Mouse (Mus musculus) hindbrain, postnatal 0 days (tissue): ENCODE data around the gene Gm20865. TPM values are rescaled to one million over a fixed set of nuclear protein-coding genes. Genes with fewer than 3 reads are reported as not detected.
"Not testable (repeated sequence)": the region's sequence is repeated elsewhere in the genome, so short reads cannot be mapped to it uniquely, and the experiment has no call there.

Source experiments
- ATAC-seq: fragments of 200-750 bp; cut with Nextera tagmentation; 2 replicates; pipeline ENCODE4 v1.8.0; 2017; ENCODE audit warnings: mild to moderate bottlenecking, moderate TSS enrichment, moderate library complexity
- DNase-seq: peaks from one replicate; pipeline ENCODE4 v3.0.0-alpha.2; 2015; ENCODE audit warnings: low spot score
- H3K27ac ChIP-seq: fragments of 300-500 bp; sonication (generic); 2 replicates; pipeline ENCODE4 v1.5.1; 2014; ENCODE audit warnings: mild to moderate bottlenecking
- H3K27me3 ChIP-seq: fragments of 300-500 bp; sonication (generic); 2 replicates; pipeline ENCODE4 v1.6.1; 2014; ENCODE audit warnings: low read length, mixed read lengths; ENCODE audit not compliant: insufficient read depth
- H3K36me3 ChIP-seq: fragments of 300-500 bp; sonication (generic); 2 replicates; pipeline ENCODE4 v1.6.1; 2014; ENCODE audit warnings: low read length, mixed read lengths; ENCODE audit not compliant: insufficient read depth
- H3K4me1 ChIP-seq: fragments of 300-500 bp; sonication (generic); 2 replicates; pipeline ENCODE4 v1.6.1; 2014; ENCODE audit warnings: antibody characterized with exemption, low read length, mixed read lengths; ENCODE audit not compliant: insufficient read depth
- H3K4me2 ChIP-seq: fragments of 300-500 bp; sonication (generic); 2 replicates; pipeline ENCODE4 v1.6.1; 2014; ENCODE audit warnings: low read depth, mild to moderate bottlenecking, low read length, moderate library complexity, mixed read lengths
- H3K4me3 ChIP-seq: fragments of 300-500 bp; sonication (generic); 2 replicates; pipeline ENCODE4 v1.5.1; 2014; ENCODE audit warnings: low read length
- H3K9ac ChIP-seq: fragments of 300-500 bp; sonication (generic); replicated peaks from 2 replicates; pipeline ENCODE4 v1.6.1; 2014; ENCODE audit warnings: mild to moderate bottlenecking, low read length, moderate library complexity, mixed read lengths
- H3K9me3 ChIP-seq: fragments of 300-500 bp; sonication (generic); 2 replicates; pipeline ENCODE4 v1.6.1; 2016; ENCODE audit warnings: low read length, mixed read lengths
- WGBS: fragments of 180-500 bp; shearing (Covaris S2); extraction: QIAGEN DNeasy Blood & Tissue Kit; methylation state at CpG from one replicate; pipeline ENCODE4 v1.1.7; 2014; 5-methylcytosine and 5-hydroxymethylcytosine counted together
- polyA plus RNA-seq: library from polyadenylated mRNA; unstranded; fragments of >200 nt; fragmentation: Nextera tagmentation; extraction: Ambion mirVana; gene quantifications from 2 replicates; pipeline ENCODE4 v1.2.1, GENCODE M21; 2015
- total RNA-seq: library from RNA; depleted of rRNA; stranded (reverse); fragments of >200 nt; gene quantifications from 2 replicates; pipeline ENCODE4 v1.2.3, GENCODE M21; 2014; rRNA removed

Gm20865 gene
- total RNA-seq: not detected in 2 replicates
- not detected in 2 replicates for polyA plus RNA-seq

DNA sequence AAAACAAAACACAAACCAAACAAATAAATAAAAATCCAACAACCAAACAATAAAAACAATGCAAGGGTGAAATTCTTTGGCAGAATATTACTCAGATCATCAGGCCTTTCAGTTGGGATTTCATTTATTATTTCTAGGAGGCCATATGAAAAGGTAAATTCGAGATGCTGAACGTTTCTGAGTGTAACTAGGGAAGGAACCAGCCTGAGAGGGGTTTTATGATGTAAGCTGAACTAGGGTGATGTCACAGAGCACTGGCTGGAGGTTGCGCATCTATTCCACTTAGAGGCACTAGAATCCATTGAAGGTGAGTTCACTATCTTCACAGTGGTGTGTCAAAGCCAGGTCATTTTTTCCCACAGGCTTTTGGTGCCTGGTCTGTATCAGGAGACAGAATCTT, at the start of gene Gm20865:
Gene Gm20865, plus strand, starts transcription at position 301 of the 400 bp plus-strand sequence.
- H3K36me3 ChIP-seq, H3K27ac ChIP-seq, DNase-seq, H3K9me3 ChIP-seq, H3K27me3 ChIP-seq, H3K9ac ChIP-seq, H3K4me1 ChIP-seq, H3K4me2 ChIP-seq, H3K4me3 ChIP-seq, ATAC-seq: not testable (repeated sequence)
- no CpG with 5 or more reads among the region's 3 CpGs for WGBS

Other genes with a start within 250 kb of the Gm20865 start
- gene Gm29866, start 247.9 kb upstream of the Gm20865 start, total RNA-seq: not detected in 2 replicates
- gene Gm29866, start 247.9 kb upstream of the Gm20865 start, polyA plus RNA-seq: not detected in 2 replicates
- not detected in 2 replicates for gene Gm20909, start 77.0 kb upstream of the Gm20865 start, total RNA-seq
- not detected in 2 replicates for gene Gm20909, start 77.0 kb upstream of the Gm20865 start, polyA plus RNA-seq